Mouse (Mus musculus) adrenal gland, postnatal 36 days (tissue): Measurements from ENCODE around the gene Syce3. TPM values are rescaled to one million over a fixed set of nuclear protein-coding genes. Genes with fewer than 3 reads are reported as not detected.

Source experiments
- DNase-seq, 2 experiments: peaks; one replicate each; pipeline ENCODE4 v3.0.0; 2021; ENCODE audit warnings: mixed read lengths in 1 of 2
- total RNA-seq, 2 experiments: library from RNA; stranded (reverse); gene quantifications; 2 replicates each; pipeline ENCODE4 v1.2.3; 2021

Syce3 gene
- total RNA-seq, 2 experiments from 2014 or later: not detected

- no peak for DNase-seq
Observed at GRCm38 (mm10) chr15:89424621-89425020, 14.3 kb upstream of the Syce3 start.

- DNase-seq: no peak
Observed at GRCm38 (mm10) chr15:89421938-89422337, 11.6 kb upstream of the Syce3 start.

- no peak for DNase-seq
Observed at GRCm38 (mm10) chr15:89415282-89415681, 5.0 kb upstream of the Syce3 start.

GRCm38 (mm10) chr15:89406691-89407090 lies 3.6 kb downstream of the Syce3 start:
- DNase-seq: no peak

- DNase-seq: no peak
Observed at GRCm38 (mm10) chr15:89404831-89405623, 5.3 kb downstream of the Syce3 start.

GRCm38 (mm10) chr15:89402471-89402870 lies 7.8 kb downstream of the Syce3 start:
- DNase-seq: no peak

GRCm38 (mm10) chr15:89399716-89400115 lies 10.6 kb downstream of the Syce3 start:
- DNase-seq: no peak

GRCm38 (mm10) chr15:89398146-89398545 lies 12.2 kb downstream of the Syce3 start:
- DNase-seq: no peak

- no peak for DNase-seq
Observed at GRCm38 (mm10) chr15:89396883-89397282, 13.4 kb downstream of the Syce3 start.

GRCm38 (mm10) chr15:89390081-89390480 lies 20.2 kb downstream of the Syce3 start:
- DNase-seq: no peak

GRCm38 (mm10) chr15:89387127-89387526 lies 23.2 kb downstream of the Syce3 start:
- no peak for DNase-seq

GRCm38 (mm10) chr15:89384617-89385016 lies 25.7 kb downstream of the Syce3 start, which contains the start of gene Klhdc7b:
TSS of gene Klhdc7b (plus strand) at chr15:89384917.
- DNase-seq: no peak

- DNase-seq: peak in 1 of 2 experiments; percentile 35
Observed at GRCm38 (mm10) chr15:89379429-89379828, 30.9 kb downstream of the Syce3 start.

- DNase-seq: peak; percentile 34 to 38
Observed at GRCm38 (mm10) chr15:89378831-89379401, 31.4 kb downstream of the Syce3 start, which contains the start of gene Odf3b. TSS of gene Odf3b (minus strand) at chr15:89379282.

- DNase-seq: no peak
Observed at GRCm38 (mm10) chr15:89377938-89378828, 32.1 kb downstream of the Syce3 start.

- no peak for DNase-seq
Observed at GRCm38 (mm10) chr15:89377362-89377761, 32.9 kb downstream of the Syce3 start.

GRCm38 (mm10) chr15:89376957-89377356 lies 33.3 kb downstream of the Syce3 start, which contains the start of gene Tymp:
TSS of gene Tymp (minus strand) at chr15:89377039.
- DNase-seq: no peak

GRCm38 (mm10) chr15:89376040-89376439 lies 34.3 kb downstream of the Syce3 start:
- DNase-seq: no peak

GRCm38 (mm10) chr15:89374801-89375534 lies 35.3 kb downstream of the Syce3 start:
- DNase-seq: no peak

GRCm38 (mm10) chr15:89374340-89374739 lies 36.0 kb downstream of the Syce3 start:
- no peak for DNase-seq

- peak; percentile 95 to 97 for DNase-seq
Observed at GRCm38 (mm10) chr15:89373762-89374248, 36.5 kb downstream of the Syce3 start, which contains the start of gene Sco2. TSS of gene Sco2 (minus strand) at chr15:89373846.
